Mouse (Mus musculus) embryonic fibroblast, embryonic 13.5 days (primary cell): Measurements from ENCODE around the gene Lrrn4cl.

ENCODE experiments used
- CTCF ChIP-seq: IDR thresholded peaks from 2 replicates; pipeline ENCODE4 v1.5.1; 2011; ENCODE audit warnings: mild to moderate bottlenecking, control low read depth, low read length, moderate library complexity, borderline replicate concordance; ENCODE audit not compliant: insufficient read depth
- POLR2A ChIP-seq: IDR thresholded peaks from 2 replicates; pipeline ENCODE4 v1.6.1; 2011; ENCODE audit warnings: low read depth, mild to moderate bottlenecking, control low read depth, low read length, moderate library complexity

DNA sequence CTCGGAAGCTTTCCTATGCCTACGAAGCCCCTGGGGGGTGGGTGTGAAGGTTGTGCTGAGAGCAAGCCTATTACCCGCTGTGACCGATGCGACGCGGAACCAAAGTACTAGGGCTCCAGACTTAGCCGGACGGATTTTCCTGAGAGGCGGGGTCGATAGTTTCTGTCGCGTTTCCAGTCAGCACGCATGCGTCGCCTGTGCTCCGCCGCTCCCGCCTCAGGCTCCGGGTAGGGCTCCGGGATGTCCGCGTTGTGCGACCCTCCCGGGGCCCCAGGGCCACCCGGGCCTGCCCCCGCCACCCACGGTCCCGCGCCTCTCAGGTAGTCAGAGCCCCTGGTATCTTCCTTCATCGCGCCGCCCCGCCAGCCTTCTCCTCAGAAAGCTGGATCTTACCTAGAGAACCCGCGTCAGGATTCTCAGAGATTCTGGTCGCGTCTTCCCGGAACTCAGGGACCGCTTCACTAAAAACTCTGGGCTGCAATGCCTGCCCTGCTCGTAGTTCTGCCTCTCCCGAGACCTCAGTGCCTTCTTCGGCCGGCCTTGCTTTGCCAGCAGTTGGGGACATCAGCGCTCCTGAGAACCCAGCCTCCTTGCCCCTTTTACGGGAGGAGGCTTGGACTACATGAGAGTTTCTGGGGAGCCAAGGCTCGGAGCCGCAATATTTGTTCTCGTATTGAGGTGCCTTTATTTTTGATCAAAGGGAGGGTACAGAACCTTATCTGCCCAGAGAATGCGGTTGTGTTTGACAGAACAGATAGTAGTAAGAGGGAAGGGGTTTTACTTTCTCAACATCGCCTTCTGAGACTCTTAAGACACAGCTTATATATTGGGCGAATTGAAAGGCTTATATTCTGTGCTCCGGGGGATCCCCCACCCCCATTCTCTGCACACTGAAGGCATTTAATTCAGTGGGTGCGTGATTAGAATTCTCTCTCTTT, 42.5 kb downstream of the Lrrn4cl start, which contains the start of gene Ints5:
- TF ChIP-seq CTCF: no peak
- TF ChIP-seq POLR2A: peak; percentile 89
